Mouse (Mus musculus): ENCODE results near the gene Chrm3.

- TF ChIP-seq CTCF (IDR thresholded peaks at IDR 0.05; ENCODE audit: borderline replicate concordance, insufficient read depth, low read length) (no peak), POLR2A (IDR thresholded peaks at IDR 0.05; ENCODE audit: low read depth, low read length) (no peak)
Measured at GRCm38 (mm10) chr13:10002916-10003315, 357.7 kb downstream of the Chrm3 start.

Measured in embryonic fibroblast, embryonic 13.5 days (primary cell).